Mouse (Mus musculus) lung, embryonic 14.5 days (tissue): Measurements from ENCODE around the gene Olfr770. TPM values are rescaled to one million over a fixed set of nuclear protein-coding genes. Genes with fewer than 3 reads are reported as not detected.
"Not testable (repeated sequence)": the region's sequence is repeated elsewhere in the genome, so short reads cannot be mapped to it uniquely, and the experiment has no call there.

Source experiments
- ATAC-seq: fragments of 200-750 bp; cut with Nextera tagmentation; 2 replicates; pipeline ENCODE4 v1.8.0; 2017; ENCODE audit warnings: mild to moderate bottlenecking, moderate TSS enrichment, moderate library complexity; ENCODE audit not compliant: insufficient read depth
- DNase-seq: peaks from one replicate; pipeline ENCODE4 v3.0.0-alpha.2; 2015
- H3K27ac ChIP-seq: fragments of 300-500 bp; sonication (generic); 2 replicates; pipeline ENCODE4 v1.5.1; 2014; ENCODE audit warnings: low read depth, mild to moderate bottlenecking, moderate library complexity
- H3K27me3 ChIP-seq: fragments of 300-500 bp; sonication (generic); 2 replicates; pipeline ENCODE4 v1.6.1; 2014; ENCODE audit warnings: low read length, control low read depth; ENCODE audit not compliant: insufficient read depth
- H3K36me3 ChIP-seq: fragments of 300-500 bp; sonication (generic); 2 replicates; pipeline ENCODE4 v1.6.1; 2014; ENCODE audit warnings: control low read depth; ENCODE audit not compliant: insufficient read depth
- H3K4me1 ChIP-seq: fragments of 300-500 bp; sonication (generic); 2 replicates; pipeline ENCODE4 v1.6.1; 2014; ENCODE audit warnings: antibody characterized with exemption, control low read depth; ENCODE audit not compliant: insufficient read depth
- H3K4me2 ChIP-seq: fragments of 300-500 bp; sonication (generic); 2 replicates; pipeline ENCODE4 v1.6.1; 2014; ENCODE audit warnings: mild to moderate bottlenecking
- H3K4me3 ChIP-seq: fragments of 300-500 bp; sonication (generic); 2 replicates; pipeline ENCODE4 v1.5.1; 2014; ENCODE audit warnings: low read depth, low read length
- H3K9ac ChIP-seq: fragments of 300-500 bp; sonication (generic); 2 replicates; pipeline ENCODE4 v1.6.1; 2014
- H3K9me3 ChIP-seq: fragments of 300-500 bp; sonication (generic); 2 replicates; pipeline ENCODE4 v1.6.1; 2016; ENCODE audit warnings: low read depth, low read length, control low read depth
- CTCF ChIP-seq: IDR thresholded peaks from 2 replicates; pipeline ENCODE4 v1.5.1; 2016; ENCODE audit warnings: antibody characterized with exemption, low read depth
- WGBS: fragments of 180-500 bp; shearing (Covaris S2); extraction: QIAGEN DNeasy Blood & Tissue Kit; methylation state at CpG from one replicate; pipeline ENCODE4 v1.1.7; 2014; 5-methylcytosine and 5-hydroxymethylcytosine counted together
- polyA plus RNA-seq: library from polyadenylated mRNA; unstranded; fragments of >200 nt; fragmentation: Nextera tagmentation; extraction: Ambion mirVana; gene quantifications from 2 replicates; pipeline ENCODE4 v1.2.1, GENCODE M21; 2014

Olfr770 gene
- not detected in 2 replicates for polyA plus RNA-seq

DNA sequence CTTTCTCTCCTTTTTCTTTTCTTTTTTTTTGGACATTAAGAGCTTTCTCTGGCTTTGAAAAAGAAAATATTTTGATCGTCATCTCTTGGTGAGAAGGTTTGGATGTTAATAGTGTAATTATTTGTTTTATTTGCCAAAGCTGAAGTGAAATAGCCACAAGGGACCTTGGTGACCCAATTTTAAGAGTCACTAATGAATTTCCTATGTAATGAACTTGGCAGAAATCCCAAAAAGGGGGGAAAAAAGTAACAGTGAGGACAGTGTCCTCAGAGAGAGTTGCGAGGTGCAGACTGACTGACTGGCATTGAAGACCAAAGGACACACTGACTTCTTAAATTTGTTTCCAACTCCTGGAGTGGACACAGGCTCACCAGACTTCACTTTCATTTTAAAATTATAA is at the start of gene Olfr770:
TSS of gene Olfr770 (minus strand) at position 101 of the 400 bp plus-strand sequence.
- Histone ChIP-seq H3K36me3 (no peaks in the 10 kb centered on the region), H3K9me3 (no peaks in the 10 kb centered on the region), H3K27ac (no peak within 1 kb of the TSS), H3K4me1 (no peaks in the 10 kb centered on the region), H3K4me2 (no peak within 1 kb of the TSS), H3K9ac (no peak within 1 kb of the TSS), H3K27me3 (no peaks in the 10 kb centered on the region), H3K4me3 (no peak within 1 kb of the TSS)
- WGBS, result 82% methylated on average over 2 of the region's 2 CpGs
- no peak for DNase-seq
- no peak for TF ChIP-seq CTCF
- ATAC-seq, result no peak

GRCm38 (mm10) chr10:129187319-129187718 is 48.5 kb upstream of the Olfr770 start, which contains the start of gene Olfr773:
TSS of gene Olfr773 (minus strand) at chr10:129187419.
- not testable (repeated sequence) for H3K27ac ChIP-seq, H3K4me3 ChIP-seq, H3K27me3 ChIP-seq, H3K36me3 ChIP-seq, ATAC-seq, H3K9ac ChIP-seq, H3K9me3 ChIP-seq, H3K4me1 ChIP-seq, H3K4me2 ChIP-seq, DNase-seq

GRCm38 (mm10) chr10:129177821-129178220 is 39.0 kb upstream of the Olfr770 start, which contains the start of gene Olfr772:
TSS of gene Olfr772 (minus strand) at chr10:129177921.
- H3K27me3 ChIP-seq, H3K4me1 ChIP-seq, H3K9ac ChIP-seq, H3K36me3 ChIP-seq, H3K4me2 ChIP-seq, DNase-seq, H3K4me3 ChIP-seq, H3K9me3 ChIP-seq, H3K27ac ChIP-seq, ATAC-seq: not testable (repeated sequence)
- WGBS, result 77% methylated on average over 3 of the region's 4 CpGs

DNA sequence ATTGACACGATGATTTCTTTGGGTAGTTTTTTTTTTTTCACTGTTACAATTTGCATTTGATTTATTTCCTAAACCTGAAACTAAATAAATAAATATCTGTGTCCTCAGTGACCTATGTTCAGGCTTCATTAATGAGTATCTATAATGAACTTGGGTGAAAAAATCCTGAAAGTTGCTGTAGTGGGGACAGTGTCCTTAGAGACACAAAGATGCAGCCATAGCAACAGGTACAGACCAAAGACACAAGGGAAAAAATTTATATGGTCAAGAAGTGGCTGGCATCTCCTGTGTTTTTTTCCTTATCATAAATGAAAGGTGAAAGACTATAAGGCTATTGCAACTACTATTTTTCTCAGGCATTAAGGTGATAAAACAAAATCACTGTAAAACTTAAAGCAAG is 25.9 kb upstream of the Olfr770 start, which contains the start of gene Olfr771:
TSS of gene Olfr771 (minus strand) at position 101 of the 400 bp plus-strand sequence.
- H3K9me3 ChIP-seq, result no peaks in the 10 kb centered on the region
- no peak for TF ChIP-seq CTCF
- no peak within 1 kb of the TSS for H3K4me2 ChIP-seq
- no peak for ATAC-seq
- no peak within 1 kb of the TSS for H3K9ac ChIP-seq
- DNase-seq, result no peak
- no peak within 1 kb of the TSS for H3K4me3 ChIP-seq
- no peak within 1 kb of the TSS for H3K27ac ChIP-seq
- no peaks in the 10 kb centered on the region for H3K4me1 ChIP-seq
- H3K36me3 ChIP-seq, result no peaks in the 10 kb centered on the region
- WGBS, result 78% methylated on average over 1 of the region's 1 CpGs
- no peaks in the 10 kb centered on the region for H3K27me3 ChIP-seq

DNA sequence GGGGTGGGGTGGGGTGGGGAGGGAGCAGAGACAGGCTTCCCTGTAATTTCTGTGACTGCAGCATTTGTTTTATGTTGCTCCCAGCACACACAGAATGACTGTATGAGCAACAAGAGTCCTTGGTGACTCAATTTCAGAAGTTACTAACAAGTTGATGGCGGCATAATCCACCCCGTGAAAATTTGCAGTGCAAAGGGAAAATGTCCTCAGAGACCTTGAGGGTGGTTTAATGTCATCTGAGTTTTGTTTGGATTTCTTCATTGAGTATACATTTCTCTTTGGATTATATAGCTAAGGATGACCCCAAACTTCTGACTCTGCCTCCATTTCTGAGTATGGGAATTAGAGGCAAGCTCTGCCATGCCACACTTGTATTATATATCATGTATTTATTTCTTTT is 21.0 kb downstream of the Olfr770 start, which contains the start of gene Olfr769:
TSS of gene Olfr769 (minus strand) at position 101 of the 400 bp plus-strand sequence.
- WGBS, result 58% methylated on average over 2 of the region's 2 CpGs
- Histone ChIP-seq H3K36me3 (no peaks in the 10 kb centered on the region), H3K27me3 (no peaks in the 10 kb centered on the region), H3K9ac (no peak within 1 kb of the TSS), H3K4me2 (no peak within 1 kb of the TSS), H3K27ac (no peak within 1 kb of the TSS), H3K9me3 (no peaks in the 10 kb centered on the region), H3K4me1 (no peaks in the 10 kb centered on the region), H3K4me3 (no peak within 1 kb of the TSS)
- no peak for TF ChIP-seq CTCF
- no peak for DNase-seq
- ATAC-seq, result no peak

DNA sequence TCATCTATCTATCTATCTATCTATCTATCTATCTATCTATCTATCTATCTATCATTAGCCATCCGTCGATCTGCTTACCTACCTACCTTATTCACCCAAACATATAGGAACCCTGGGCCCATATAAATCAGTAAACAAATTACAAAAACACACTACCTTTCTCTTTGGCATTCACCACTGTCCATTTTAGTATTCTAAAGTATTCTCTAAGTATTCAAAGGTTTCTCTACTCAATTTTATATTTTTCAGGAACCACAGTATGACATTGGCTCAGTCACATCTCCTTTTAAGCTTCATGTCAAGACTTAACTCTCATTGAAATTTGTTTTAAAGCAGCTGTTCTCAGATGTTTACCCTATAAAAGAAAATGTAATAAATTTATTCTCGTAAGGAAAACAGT is 23.7 kb downstream of the Olfr770 start:
- H3K36me3 ChIP-seq, result no peaks in the 10 kb centered on the region
- no peak for DNase-seq
- no peak overlapping the region for H3K4me2 ChIP-seq
- H3K4me1 ChIP-seq, result no peaks in the 10 kb centered on the region
- no peaks in the 10 kb centered on the region for H3K9me3 ChIP-seq
- H3K27me3 ChIP-seq, result no peaks in the 10 kb centered on the region
- no peak overlapping the region for H3K4me3 ChIP-seq
- no peak overlapping the region for H3K27ac ChIP-seq
- WGBS, result 88% methylated on average over 3 of the region's 3 CpGs
- no peak for ATAC-seq
- no peak for TF ChIP-seq CTCF
- no peak overlapping the region for H3K9ac ChIP-seq

DNA sequence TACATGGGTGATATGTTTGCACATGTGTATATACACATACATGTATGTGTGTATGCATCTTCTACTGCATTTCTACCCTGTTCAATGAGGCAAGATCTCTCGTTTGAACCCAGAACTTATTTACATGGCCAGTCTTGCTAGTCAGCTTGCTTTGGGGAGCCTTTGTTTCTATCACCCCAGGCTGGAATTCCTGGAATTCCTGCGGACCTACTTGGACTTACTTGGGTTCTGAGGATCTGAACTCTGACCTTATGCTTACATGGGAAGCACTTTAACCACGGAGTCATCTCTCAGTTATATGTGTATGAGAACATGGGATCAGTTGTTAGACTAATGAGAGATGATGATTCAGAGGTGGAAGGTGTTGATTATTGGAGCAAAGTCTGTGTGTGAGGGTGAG is 37.6 kb downstream of the Olfr770 start:
- H3K9me3 ChIP-seq, result no peaks in the 10 kb centered on the region
- H3K27me3 ChIP-seq, result no peaks in the 10 kb centered on the region
- H3K9ac ChIP-seq, result no peak overlapping the region
- no peak overlapping the region for H3K4me3 ChIP-seq
- H3K36me3 ChIP-seq, result no peaks in the 10 kb centered on the region
- 25% methylated on average over 3 of the region's 3 CpGs for WGBS
- no peaks in the 10 kb centered on the region for H3K4me1 ChIP-seq
- no peak overlapping the region for H3K27ac ChIP-seq
- ATAC-seq, result no peak
- no peak overlapping the region for H3K4me2 ChIP-seq
- no peak for TF ChIP-seq CTCF
- DNase-seq, result no peak

DNA sequence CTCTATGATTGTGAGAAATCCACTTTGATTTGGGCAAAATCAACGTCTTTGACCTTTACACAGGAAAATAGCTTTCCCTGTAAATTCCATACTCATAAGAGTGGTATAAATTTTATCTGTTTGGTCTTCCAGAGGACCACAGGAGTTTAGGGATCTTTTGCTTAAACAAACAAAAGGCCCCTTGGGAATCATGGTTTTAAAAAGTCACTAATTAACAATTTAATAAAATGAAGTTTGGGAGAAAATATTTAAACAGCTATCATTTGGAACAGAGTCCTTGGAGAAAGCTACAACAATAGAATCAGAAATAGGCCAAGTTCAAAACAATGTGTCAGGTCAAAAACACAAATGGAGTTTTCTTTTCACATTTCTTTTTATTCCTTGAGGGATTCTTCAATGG is 39.5 kb downstream of the Olfr770 start, which contains the start of gene Olfr768:
TSS of gene Olfr768 (minus strand) at position 101 of the 400 bp plus-strand sequence.
- Histone ChIP-seq H3K9ac (no peak within 1 kb of the TSS), H3K4me2 (no peak within 1 kb of the TSS), H3K36me3 (no peaks in the 10 kb centered on the region), H3K27me3 (no peaks in the 10 kb centered on the region), H3K4me1 (no peaks in the 10 kb centered on the region), H3K9me3 (no peaks in the 10 kb centered on the region), H3K4me3 (no peak within 1 kb of the TSS), H3K27ac (no peak within 1 kb of the TSS)
- WGBS, result 57% methylated on average over 1 of the region's 1 CpGs
- DNase-seq, result no peak
- TF ChIP-seq CTCF, result no peak
- ATAC-seq, result no peak

DNA sequence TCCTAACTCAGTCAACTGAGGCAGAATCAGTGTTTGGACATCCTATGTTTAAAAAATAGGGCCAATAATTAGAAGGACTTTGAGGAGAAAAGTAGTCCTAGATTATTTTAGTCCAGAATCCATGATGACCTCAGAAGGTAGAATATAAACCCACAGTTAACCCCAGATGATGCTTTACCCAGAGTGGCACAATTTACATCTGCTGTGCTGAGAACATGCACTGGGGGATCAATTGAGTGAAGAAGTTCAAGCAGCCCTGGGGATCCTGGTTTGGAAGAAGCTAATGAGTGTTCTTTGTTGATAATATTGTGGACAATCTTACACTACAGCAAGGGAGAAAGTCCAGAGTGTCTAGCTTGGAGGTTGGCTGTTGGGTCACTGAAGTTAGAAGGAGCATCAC is 56.0 kb downstream of the Olfr770 start, which contains the start of gene Olfr767:
TSS of gene Olfr767 (minus strand) at position 101 of the 400 bp plus-strand sequence.
- H3K4me3 ChIP-seq, H3K9ac ChIP-seq: not testable (repeated sequence)

More for the DNA sequence above, 56.0 kb downstream of the Olfr770 start, which contains the start of gene Olfr767:
- not testable (repeated sequence) for H3K27ac ChIP-seq, DNase-seq, H3K36me3 ChIP-seq, H3K27me3 ChIP-seq, H3K4me2 ChIP-seq, H3K4me1 ChIP-seq, H3K9me3 ChIP-seq, ATAC-seq
